ENCODE assay signal across 23 mouse cellular contexts in the genomic region with DNA sequence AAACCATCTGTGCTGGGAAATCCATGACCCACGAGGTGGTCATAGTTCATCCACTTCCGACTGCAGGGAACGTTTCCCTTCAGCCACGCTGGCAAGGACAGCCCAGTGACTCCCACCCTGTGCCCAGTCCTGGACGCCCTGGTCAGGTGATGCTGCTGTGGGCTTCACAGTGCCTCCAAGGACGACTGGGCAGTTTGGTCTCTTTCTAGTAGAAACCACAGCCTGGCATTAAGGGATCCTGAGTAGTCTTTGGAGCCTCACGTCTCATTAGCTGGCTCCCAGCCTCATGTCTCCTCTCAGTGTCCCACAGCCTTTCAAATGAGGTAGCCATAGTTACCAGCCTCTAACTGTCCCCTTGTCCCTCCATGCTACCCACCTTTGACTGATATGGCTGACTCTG.
"Had no signal": no experiment of that assay in that cellular context is flagged by ENCODE, and none has a peak within 500 bp of the region (broad histone marks: within the 10 kb centered on the region; RNA-seq: fewer than 3 reads in every experiment).

No protein-coding gene starts in this region.

- H3K27me3 ChIP-seq: forebrain, embryonic 15.5 days; heart, embryonic 12.5 days; heart, embryonic 15.5 days; hindbrain, embryonic 13.5 days; hindbrain, embryonic 15.5 days; limb, embryonic 12.5 days had no signal

- H3K4me3 ChIP-seq: forebrain, embryonic 15.5 days; heart, adult 2 months; heart, embryonic 10.5 days; heart, embryonic 12.5 days; heart, embryonic 15.5 days; hindbrain, embryonic 13.5 days; hindbrain, embryonic 15.5 days; layer of hippocampus, adult 2 months; left cerebral cortex, adult 2 months; limb, embryonic 10.5 days; limb, embryonic 12.5 days had no signal

- ATAC-seq: forebrain, embryonic 15.5 days; forebrain, postnatal 0 days; hindbrain, postnatal 0 days had no signal

- H3K4me1 ChIP-seq: forebrain, embryonic 15.5 days; hindbrain, embryonic 15.5 days had no signal

- H3K36me3 ChIP-seq: forebrain, embryonic 15.5 days; heart, embryonic 10.5 days; heart, embryonic 12.5 days; heart, embryonic 15.5 days; hindbrain, embryonic 13.5 days; hindbrain, embryonic 15.5 days; limb, embryonic 10.5 days; limb, embryonic 12.5 days had no signal

- H3K4me2 ChIP-seq: forebrain, embryonic 15.5 days; heart, embryonic 12.5 days; heart, embryonic 15.5 days; hindbrain, embryonic 13.5 days; hindbrain, embryonic 15.5 days; limb, embryonic 12.5 days had no signal

- DNase-seq: forebrain, postnatal 0 days; gastrocnemius, postnatal 14 days; gastrocnemius, postnatal 36 days; heart, adult 2 months; heart, postnatal 14 days; heart, postnatal 36 days; kidney, adult 18-20 months; kidney, adult 8-10 months; kidney, postnatal 10 days; kidney, postnatal 25 days; kidney, postnatal 4 days; liver had no signal

- H3K27ac ChIP-seq: forebrain, embryonic 15.5 days; heart, adult 2 months; heart, embryonic 10.5 days; heart, embryonic 15.5 days; hindbrain, embryonic 13.5 days; hindbrain, embryonic 15.5 days; hindbrain, postnatal 0 days; layer of hippocampus, adult 2 months; left cerebral cortex, adult 2 months; limb, embryonic 10.5 days; limb, embryonic 12.5 days had no signal

- H3K9ac ChIP-seq: forebrain, embryonic 15.5 days; forebrain, postnatal 0 days; heart, embryonic 12.5 days; heart, embryonic 15.5 days; hindbrain, embryonic 13.5 days; hindbrain, embryonic 15.5 days; limb, embryonic 12.5 days had no signal

- H3K9me3 ChIP-seq: forebrain, embryonic 15.5 days; heart, embryonic 10.5 days; heart, embryonic 15.5 days; hindbrain, embryonic 13.5 days; hindbrain, embryonic 15.5 days; limb, embryonic 10.5 days; limb, embryonic 12.5 days had no signal
